Mouse (Mus musculus) small intestine, adult 2 months (tissue): ENCODE data around the gene Olfr1116.

Source experiments
- CTCF ChIP-seq: fragments of 200-500 bp; IDR thresholded peaks from 2 replicates; pipeline ENCODE4 v1.5.1; 2012; ENCODE audit warnings: low read depth, mild to moderate bottlenecking, control low read depth, inconsistent platforms, low read length, moderate library complexity, mixed read lengths; ENCODE audit not compliant: insufficient replicate concordance, insufficient read length; ENCODE audit errors: extremely low read depth
- POLR2A ChIP-seq: fragments of 200-500 bp; IDR thresholded peaks from 2 replicates; pipeline ENCODE4 v1.6.1; 2012; ENCODE audit warnings: low read depth, mild to moderate bottlenecking, control low read depth, inconsistent platforms, low read length, moderate library complexity

- no peak for TF ChIP-seq CTCF
- TF ChIP-seq POLR2A = no peak
These were observed 19.6 kb upstream of the Olfr1116 start, which contains the start of gene Olfr1115 for GRCm38 (mm10) chr2:87247713-87248112.
